Mouse (Mus musculus): ENCODE results near the gene Csnk2b.
"Not testable (repeated sequence)": the region's sequence is repeated elsewhere in the genome, so short reads cannot be mapped to it uniquely, and the experiment has no call there.

- TF ChIP-seq CTCF, EP300 (IDR thresholded peaks at IDR 0.05; ENCODE audit: low read depth): not testable (repeated sequence)
Observed at GRCm38 (mm10) chr17:35123287-35123686, 1.4 kb upstream of the Csnk2b start.

Measured in liver, postnatal 0 days (tissue).